In the genomic region with DNA sequence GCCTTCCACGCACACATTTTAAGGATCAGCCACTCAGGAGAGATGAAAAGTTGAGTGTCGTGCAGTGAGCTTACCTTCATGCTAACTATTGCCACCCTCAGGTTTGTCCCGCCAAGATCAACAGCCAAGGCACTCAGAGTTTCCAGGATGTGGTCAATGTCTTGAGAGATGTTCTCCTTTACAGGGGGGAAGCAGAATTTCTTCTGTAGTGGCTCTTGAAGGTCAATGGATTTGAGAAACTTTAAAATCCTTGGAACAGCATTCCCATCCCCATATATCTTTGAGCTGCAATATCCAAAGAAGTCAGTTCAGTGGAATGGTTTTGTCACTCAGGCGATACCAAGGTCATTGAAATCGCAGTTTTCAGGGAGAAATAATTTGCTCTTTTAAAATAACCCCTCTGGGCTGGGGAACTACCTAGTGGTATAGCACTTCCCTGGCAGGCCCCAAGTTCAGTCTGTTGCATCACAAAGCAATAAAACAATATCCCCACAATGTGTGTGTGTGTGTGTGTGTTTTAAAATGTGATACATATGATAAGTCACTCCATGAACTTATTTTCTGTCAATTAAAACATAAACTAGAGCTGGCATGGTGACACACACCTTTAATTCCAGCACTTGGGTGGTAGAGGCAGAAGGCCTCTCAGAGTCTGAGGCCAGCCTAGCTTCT, we compare ENCODE assay signal across 25 mouse cellular contexts. TPM values are rescaled to one million over a fixed set of nuclear protein-coding genes. Genes with fewer than 3 reads are reported as not detected.
A peak's percentile ranks its signal among the peaks of the same experiment; 100 is the strongest.
DNase-seq lines count a peak whose midpoint lies in the region; ATAC-seq and TF ChIP-seq lines count a peak whose summit lies in the region.
"Had no signal": no experiment of that assay in that cellular context is flagged by ENCODE, and none has a peak within 500 bp of the region (broad histone marks: within the 10 kb centered on the region; RNA-seq: fewer than 3 reads in every experiment).

No protein-coding gene starts in this region.

- no peak for TF ChIP-seq POLR2A in CH12.LX (IDR thresholded peaks at IDR 0.05; ENCODE audit: low read depth, low read length)

- in situ Hi-C loops in CH12.LX (cut with MboI; ENCODE audit: low pct_ligation_motif_present, low pct_unique_long_range_greater_than_20kb, low sequenced_read_pairs), result no loop called here

- dilution Hi-C loops in CH12.LX (cut with MboI; ENCODE audit: extremely low pct_ligation_motif_present, extremely low pct_unique_long_range_greater_than_20kb, low sequenced_read_pairs), result no loop called here

- H3K4me2 ChIP-seq in CH12.LX (ENCODE audit: insufficient read depth, low read depth, poor library complexity, severe bottlenecking), result peak overlapping the region; percentile 6; the same call in 1 of the 2 replicates
- no peak overlapping the region for H3K4me2 ChIP-seq in hindbrain, embryonic 16.5 days (ENCODE audit: low read length)
- H3K4me2 ChIP-seq: embryonic facial prominence, embryonic 15.5 days; heart, embryonic 11.5 days; heart, embryonic 15.5 days; hindbrain, embryonic 14.5 days had no signal

- TF ChIP-seq CTCF in CH12.LX (conservative IDR thresholded peaks at IDR 0.05 in 1 of 2, IDR thresholded peaks at IDR 0.05 in 1 of 2; ENCODE audit: low read depth in 2 of 2, low read length in 2 of 2), result no peak

- H3K27ac ChIP-seq in CH12.LX (ENCODE audit: insufficient read depth, low read depth), result peak overlapping the region; percentile 81
- no peak overlapping the region for H3K27ac ChIP-seq in limb, embryonic 10.5 days
- H3K27ac ChIP-seq in hindbrain, embryonic 16.5 days (ENCODE audit: low read depth, low read length), result no peak overlapping the region
- H3K27ac ChIP-seq: embryonic facial prominence, embryonic 15.5 days; forebrain, embryonic 10.5 days; heart, adult 2 months; heart, embryonic 15.5 days; hindbrain, embryonic 10.5 days; hindbrain, embryonic 14.5 days had no signal

- TF ChIP-seq RAD21 in CH12.LX (IDR thresholded peaks at IDR 0.05; ENCODE audit: low read depth, low read length), result no peak

- peak; percentile 86 for TF ChIP-seq EP300 in CH12.LX (IDR thresholded peaks at IDR 0.05; ENCODE audit: low read length)

- H3K79me2 ChIP-seq in CH12.LX (replicated peaks; ENCODE audit: control insufficient read depth, extremely low read depth, insufficient read depth, poor library complexity, severe bottlenecking), result no peaks in the 10 kb centered on the region

- H3K4me1 ChIP-seq in CH12.LX (ENCODE audit: control insufficient read depth in 1 of 2, insufficient read depth in 2 of 2), result peaks cover 11 to 43% of the 10 kb centered on the region in 2 experiments
- H3K4me1 ChIP-seq in limb, embryonic 10.5 days, result no peaks in the 10 kb centered on the region
- H3K4me1 ChIP-seq in hindbrain, embryonic 16.5 days (ENCODE audit: control insufficient read depth, insufficient read depth, low read depth, low read length), result no peaks in the 10 kb centered on the region
- H3K4me1 ChIP-seq: embryonic facial prominence, embryonic 15.5 days; forebrain, embryonic 10.5 days; heart, embryonic 15.5 days; hindbrain, embryonic 10.5 days had no signal

- no peak overlapping the region for H3K4me3 ChIP-seq in CH12.LX (replicated peaks in 1 of 3; ENCODE audit: low read depth in 2 of 3, low read length in 2 of 3, poor library complexity in 1 of 3)
- H3K4me3 ChIP-seq in limb, embryonic 10.5 days, result no peak overlapping the region
- H3K4me3 ChIP-seq in hindbrain, embryonic 16.5 days (ENCODE audit: low read length), result no peak overlapping the region
- H3K4me3 ChIP-seq: embryonic facial prominence, embryonic 15.5 days; erythroblast, embryonic 14.5 days; forebrain, embryonic 10.5 days; heart, adult 2 months; heart, embryonic 15.5 days; hindbrain, embryonic 10.5 days had no signal

- 88% methylated on average over 5 of the region's 5 CpGs for whole genome bisulfite sequencing in limb, embryonic 10.5 days
- WGBS in hindbrain, embryonic 16.5 days, result 93% methylated on average over 5 of the region's 5 CpGs

- H3K27me3 ChIP-seq in CH12.LX (replicated peaks), result no peaks in the 10 kb centered on the region
- H3K27me3 ChIP-seq in limb, embryonic 10.5 days (ENCODE audit: low read depth, poor library complexity, severe bottlenecking), result no peaks in the 10 kb centered on the region
- no peaks in the 10 kb centered on the region for H3K27me3 ChIP-seq in hindbrain, embryonic 16.5 days (replicated peaks; ENCODE audit: control insufficient read depth, insufficient read depth, low read length)
- H3K27me3 ChIP-seq: embryonic facial prominence, embryonic 15.5 days; heart, embryonic 15.5 days had no signal

- no peak overlapping the region for H3K9ac ChIP-seq in CH12.LX (ENCODE audit: insufficient read depth, low read depth)
- no peak overlapping the region for H3K9ac ChIP-seq in hindbrain, embryonic 16.5 days (ENCODE audit: low read depth, low read length)
- H3K9ac ChIP-seq: embryonic facial prominence, embryonic 15.5 days; heart, embryonic 15.5 days; hindbrain, embryonic 14.5 days had no signal

- peaks cover 42 to 67% of the 10 kb centered on the region in 2 experiments for H3K36me3 ChIP-seq in CH12.LX (replicated peaks in 1 of 2; ENCODE audit: control insufficient read depth in 1 of 2, insufficient read depth in 1 of 2, low read length in 1 of 2)
- peaks cover 54% of the 10 kb centered on the region for H3K36me3 ChIP-seq in limb, embryonic 10.5 days
- H3K36me3 ChIP-seq in hindbrain, embryonic 16.5 days (ENCODE audit: control insufficient read depth, insufficient read depth, low read length), result peaks cover 22% of the 10 kb centered on the region

- H3K9me3 ChIP-seq in CH12.LX (replicated peaks; ENCODE audit: low read length), result no peaks in the 10 kb centered on the region
- H3K9me3 ChIP-seq in limb, embryonic 10.5 days (replicated peaks), result no peaks in the 10 kb centered on the region
- H3K9me3 ChIP-seq in hindbrain, embryonic 16.5 days (ENCODE audit: control insufficient read depth, low read length), result no peaks in the 10 kb centered on the region
- H3K9me3 ChIP-seq: embryonic facial prominence, embryonic 15.5 days; forebrain, embryonic 10.5 days; heart, embryonic 15.5 days; hindbrain, embryonic 10.5 days had no signal

- ATAC-seq in hematopoietic stem cell, adult 5-6 weeks (replicated peaks in 1 of 2; ENCODE audit: insufficient read depth in 1 of 2, low FRiP score in 2 of 2, low TSS enrichment in 1 of 2, low read depth in 1 of 2, poor library complexity in 2 of 2, severe bottlenecking in 2 of 2), result 0 out of 4 replicates have a peak, but pooled peaks have one; percentile 17
- ATAC-seq in hindbrain, embryonic 16.5 days, result no peak
- ATAC-seq: forebrain, embryonic 14.5 days had no signal

- peak; percentile 26 for DNase-seq in thymus, postnatal 0 days (ENCODE audit: low spot score)
- no peak for DNase-seq in thymus, adult 18-20 months
- DNase-seq in CH12.LX (ENCODE audit: extremely low read depth), result peak; percentile 91
- peak; percentile 15 to 44 for DNase-seq in natural killer cell, adult 2 months (ENCODE audit: low spot score in 2 of 2)
- DNase-seq in cerebellum, adult 18-20 months, result no peak
- no peak for DNase-seq in limb, embryonic 10.5 days (ENCODE audit: low spot score)
- DNase-seq: adrenal gland, adult 2 months; adrenal gland, postnatal 25 days; cerebellum, adult 2 months; cerebellum, postnatal 10 days; embryo, embryonic 11 days; gastrocnemius, postnatal 10 days; heart, adult 2 months; heart, postnatal 14 days; kidney, adult 8-10 months had no signal

TF ChIP-seq in CH12.LX, 34 proteins besides CTCF, POLR2A, EP300 and RAD21 (continues in another document):
- TF ChIP-seq JUND (conservative IDR thresholded peaks at IDR 0.05; ENCODE audit: low read depth, low read length) (peak; percentile 81), ZKSCAN1 (IDR thresholded peaks at IDR 0.05; ENCODE audit: borderline replicate concordance, low read depth, low read length) (no peak), ZMIZ1 (IDR thresholded peaks at IDR 0.05; ENCODE audit: low read depth, low read length) (no peak), CHD1 (IDR thresholded peaks at IDR 0.05; ENCODE audit: low read depth, low read length) (peak; percentile 64; the same call in 1 of the 2 replicates), ELF1 (IDR thresholded peaks at IDR 0.05; ENCODE audit: low read depth, low read length) (no peak), ETS1 (conservative IDR thresholded peaks at IDR 0.05; ENCODE audit: low read depth, low read length) (peak; percentile 57; the same call in 1 of the 2 replicates), GABPA (IDR thresholded peaks at IDR 0.05; ENCODE audit: insufficient replicate concordance, low read depth, low read length) (no peak), NRF1 (IDR thresholded peaks at IDR 0.05; ENCODE audit: low read depth, low read length) (no peak), HCFC1 (IDR thresholded peaks at IDR 0.05; ENCODE audit: low read depth, low read length) (peak; percentile 8; the same call in 1 of the 2 replicates), RCOR1 (conservative IDR thresholded peaks at IDR 0.05; ENCODE audit: low read depth, low read length) (peak; percentile 33; the same call in 1 of the 2 replicates), PAX5 (IDR thresholded peaks at IDR 0.05; ENCODE audit: low read length) (no peak), E2F4 (IDR thresholded peaks at IDR 0.05; ENCODE audit: insufficient replicate concordance, low read depth, low read length) (peak; percentile 81; the same call in 1 of the 2 replicates), POLR2AphosphoS2 (IDR thresholded peaks at IDR 0.05; ENCODE audit: low read depth, low read length) (no peak), MAFK (IDR thresholded peaks at IDR 0.05; ENCODE audit: insufficient replicate concordance, low read length) (no peak), UBTF (IDR thresholded peaks at IDR 0.05; ENCODE audit: low read depth, low read length) (no peak), MYC (IDR thresholded peaks at IDR 0.05; ENCODE audit: low read depth, low read length) (no peak)

RNA-seq across cellular contexts. Expression of gene Gne, which starts 39.2 kb away (rescaled TPM):
- 33.8 and 39.2 TPM in 2 replicates for polyA plus RNA-seq in thymus, postnatal 0 days (2015; fragmentation: Nextera tagmentation; extraction: Ambion mirVana)
- 31.6 and 37.1 TPM in 2 replicates for total RNA-seq in CH12.LX (2012; rRNA removed)
- total RNA-seq in CH12.LX (2014; rRNA removed), result 23.6 and 35.3 TPM in 2 replicates
- polyA plus RNA-seq in CH12.LX (2012; ENCODE audit: insufficient read length, low read depth), result 34.4 and 35.5 TPM in 2 replicates
- total RNA-seq in hematopoietic stem cell, adult 5-6 weeks (2017), result 31.5 and 32.3 TPM in 2 replicates
- polyA plus RNA-seq in limb, embryonic 10.5 days (2016; fragmentation: Nextera tagmentation; extraction: Ambion mirVana), result 22.7 and 25.3 TPM in 2 replicates
- polyA plus RNA-seq in hindbrain, embryonic 16.5 days (2015; fragmentation: Nextera tagmentation; extraction: Ambion mirVana), result 27.3 and 31.1 TPM in 2 replicates

RNA-seq across cellular contexts. Expression of gene Clta, which starts 40.6 kb away (rescaled TPM):
- 251 and 260 TPM in 2 replicates for polyA plus RNA-seq in thymus, postnatal 0 days (2015; fragmentation: Nextera tagmentation; extraction: Ambion mirVana)
- total RNA-seq in CH12.LX (2012; rRNA removed) (301 and 349 TPM in 2 replicates), CH12.LX (2014; rRNA removed) (450 and 454 TPM in 2 replicates)
- 454 and 493 TPM in 2 replicates for polyA plus RNA-seq in CH12.LX (2012; ENCODE audit: insufficient read length, low read depth)
- 288 and 367 TPM in 2 replicates for total RNA-seq in hematopoietic stem cell, adult 5-6 weeks (2017)
- polyA plus RNA-seq in limb, embryonic 10.5 days (2016; fragmentation: Nextera tagmentation; extraction: Ambion mirVana), result 215 and 217 TPM in 2 replicates
- polyA plus RNA-seq in hindbrain, embryonic 16.5 days (2015; fragmentation: Nextera tagmentation; extraction: Ambion mirVana), result 332 and 364 TPM in 2 replicates

Comparison
In these comparisons a context has a peak if more than half of its experiments do, and no peak if none do; other contexts are left out.
1. DNase-seq: peak in thymus, postnatal 0 days (single experiment), CH12.LX (single experiment) and natural killer cell, adult 2 months (2 of 2); none in thymus, adult 18-20 months (0 of 2), cerebellum, adult 18-20 months (0 of 2) and limb, embryonic 10.5 days (single experiment).